Mouse (Mus musculus): ENCODE measurements around the gene Mcm2.

- TF ChIP-seq GATA1 (IDR thresholded peaks at IDR 0.05; ENCODE audit: borderline replicate concordance, low read length): no peak
- TF ChIP-seq FLI1 (IDR thresholded peaks at IDR 0.05; ENCODE audit: low read length): no peak
Observed at GRCm38 (mm10) chr6:88937971-88938663, 39.5 kb upstream of the Mcm2 start.
